ENCODE assay signal across 18 mouse cellular contexts in genomic region chr1:72764522-72764921, GRCm38 (mm10). TPM values are rescaled to one million over a fixed set of nuclear protein-coding genes. Genes with fewer than 3 reads are reported as not detected.
DNase-seq lines count a peak whose midpoint lies in the region; ATAC-seq and TF ChIP-seq lines count a peak whose summit lies in the region.
"Had no signal": no experiment of that assay in that cellular context is flagged by ENCODE, and none has a peak within 500 bp of the region (broad histone marks: within the 10 kb centered on the region; RNA-seq: fewer than 3 reads in every experiment).

No protein-coding gene starts in this region.

- no peaks in the 10 kb centered on the region for H3K27me3 ChIP-seq in testis, adult 2 months (ENCODE audit: control insufficient read depth, insufficient read depth, low read length)
- no peaks in the 10 kb centered on the region for H3K27me3 ChIP-seq in forebrain, embryonic 11.5 days (ENCODE audit: control insufficient read depth, insufficient read depth, low read length)
- H3K27me3 ChIP-seq in midbrain, embryonic 12.5 days: peaks cover 8% of the 10 kb centered on the region; the same call in 1 of the 2 replicates
- H3K27me3 ChIP-seq: heart, embryonic 12.5 days; kidney, embryonic 15.5 days; limb, embryonic 12.5 days had no signal

- peak overlapping the region; percentile 66 for H3K4me3 ChIP-seq in testis, adult 2 months (ENCODE audit: control insufficient read depth, low read depth, low read length)
- no peak overlapping the region for H3K4me3 ChIP-seq in forebrain, embryonic 11.5 days (ENCODE audit: low read depth, low read length)
- H3K4me3 ChIP-seq in midbrain, embryonic 12.5 days: no peak overlapping the region
- H3K4me3 ChIP-seq: heart, embryonic 12.5 days; kidney, embryonic 15.5 days; layer of hippocampus, adult 2 months; limb, embryonic 12.5 days had no signal

- TF ChIP-seq CTCF in testis, adult 2 months (IDR thresholded peaks at IDR 0.05; ENCODE audit: control insufficient read depth, insufficient read depth, insufficient replicate concordance, low read depth, low read length): no peak

- 0 out of 2 replicates have a peak, but pooled peaks have one; percentile 12 for ATAC-seq in forebrain, embryonic 11.5 days (replicated peaks; ENCODE audit: low FRiP score)
- no peak for ATAC-seq in midbrain, embryonic 12.5 days (ENCODE audit: low FRiP score, low read depth)

- TF ChIP-seq POLR2A in testis, adult 2 months (IDR thresholded peaks at IDR 0.05; ENCODE audit: control insufficient read depth, low read depth, low read length): peak; percentile 26; the same call in 1 of the 2 replicates

- DNase-seq in testis, postnatal 10 days (ENCODE audit: low spot score): no peak
- peak; percentile 58 for DNase-seq in forebrain, embryonic 11.5 days (ENCODE audit: low spot score)
- no peak for DNase-seq in neural tube, embryonic 10.5 days (ENCODE audit: extremely low spot score, low spot score)
- no peak for DNase-seq in thymus, postnatal 14 days
- DNase-seq in cerebellum, postnatal 4 days (ENCODE audit: low spot score in 2 of 2): no peak
- DNase-seq in heart, adult 11 months: no peak
- DNase-seq: adrenal gland, postnatal 14 days; B cell, adult 2 months; cerebellum, postnatal 10 days; gastrocnemius, postnatal 25 days; lung, postnatal 36 days had no signal

- no peaks in the 10 kb centered on the region for H3K9me3 ChIP-seq in forebrain, embryonic 11.5 days (ENCODE audit: control insufficient read depth, low read length)
- H3K9me3 ChIP-seq in midbrain, embryonic 12.5 days: no peaks in the 10 kb centered on the region
- H3K9me3 ChIP-seq: G1E; heart, embryonic 12.5 days; kidney, embryonic 15.5 days; limb, embryonic 12.5 days had no signal

- H3K36me3 ChIP-seq in testis, adult 2 months (ENCODE audit: control insufficient read depth, insufficient read depth, low read length): no peaks in the 10 kb centered on the region
- H3K36me3 ChIP-seq in forebrain, embryonic 11.5 days (ENCODE audit: control insufficient read depth, insufficient read depth, low read length): no peaks in the 10 kb centered on the region
- H3K36me3 ChIP-seq in midbrain, embryonic 12.5 days: no peaks in the 10 kb centered on the region
- H3K36me3 ChIP-seq: G1E; heart, embryonic 12.5 days; kidney, embryonic 15.5 days; limb, embryonic 12.5 days had no signal

- no peak overlapping the region for H3K27ac ChIP-seq in testis, adult 2 months (ENCODE audit: control insufficient read depth, insufficient read depth, low read depth, low read length)
- H3K27ac ChIP-seq in forebrain, embryonic 11.5 days (ENCODE audit: low read depth, low read length): no peak overlapping the region
- H3K27ac ChIP-seq in midbrain, embryonic 12.5 days (replicated peaks): 0 out of 2 replicates have a peak overlapping the region, but pooled peaks have one; percentile 35
- H3K27ac ChIP-seq: kidney, embryonic 15.5 days; layer of hippocampus, adult 2 months; limb, embryonic 12.5 days had no signal

- no peaks in the 10 kb centered on the region; the same call in 1 of the 2 replicates for H3K4me1 ChIP-seq in testis, adult 2 months (ENCODE audit: control insufficient read depth, insufficient read depth, low read length)
- H3K4me1 ChIP-seq in forebrain, embryonic 11.5 days (replicated peaks; ENCODE audit: control insufficient read depth, insufficient read depth, low read length): 0 out of 2 replicates have a peak, but pooled peaks cover 3% of the 10 kb centered on the region
- H3K4me1 ChIP-seq in midbrain, embryonic 12.5 days: peaks cover 14% of the 10 kb centered on the region

- H3K4me2 ChIP-seq in forebrain, embryonic 11.5 days (ENCODE audit: low read depth, low read length, severe bottlenecking): no peak overlapping the region
- peak overlapping the region; percentile 32 for H3K4me2 ChIP-seq in midbrain, embryonic 12.5 days (replicated peaks)
- H3K4me2 ChIP-seq: heart, embryonic 12.5 days; kidney, embryonic 15.5 days; limb, embryonic 12.5 days had no signal

- WGBS in forebrain, embryonic 11.5 days: 68% methylated on average over 10 of the region's 10 CpGs
- 60% methylated on average over 10 of the region's 10 CpGs for WGBS in midbrain, embryonic 12.5 days

- H3K9ac ChIP-seq in forebrain, embryonic 11.5 days (ENCODE audit: low read length): no peak overlapping the region
- H3K9ac ChIP-seq in midbrain, embryonic 12.5 days (replicated peaks): no peak overlapping the region
- H3K9ac ChIP-seq: heart, embryonic 12.5 days; kidney, embryonic 15.5 days; limb, embryonic 12.5 days had no signal

RNA-seq across cellular contexts. Expression of gene Rpl37a, which starts 53.4 kb away (rescaled TPM):
- polyA plus RNA-seq in testis, adult 2 months (2012; rRNA removed): 442 and 589 TPM in 2 replicates
- polyA plus RNA-seq in forebrain, embryonic 11.5 days (2014; fragmentation: Nextera tagmentation; extraction: Ambion mirVana): 1,332 and 1,456 TPM in 2 replicates
- 1,367 and 1,416 TPM in 2 replicates for polyA plus RNA-seq in midbrain, embryonic 12.5 days (2016; fragmentation: Nextera tagmentation; extraction: Ambion mirVana)

RNA-seq across cellular contexts. Expression of gene Igfbp2, which starts 59.8 kb away (rescaled TPM):
- 20.2 and 27.3 TPM in 2 replicates for polyA plus RNA-seq in testis, adult 2 months (2012; rRNA removed)
- polyA plus RNA-seq in forebrain, embryonic 11.5 days (2014; fragmentation: Nextera tagmentation; extraction: Ambion mirVana): 708 and 809 TPM in 2 replicates
- 548 and 637 TPM in 2 replicates for polyA plus RNA-seq in midbrain, embryonic 12.5 days (2016; fragmentation: Nextera tagmentation; extraction: Ambion mirVana)
- polyA plus RNA-seq: G1E had no signal

Comparison
In these comparisons a context has a peak if more than half of its experiments do, and no peak if none do; other contexts are left out.
1. RNA of gene Igfbp2, which starts 59.8 kb away (polyA plus RNA-seq): 708 to 809 TPM in forebrain, embryonic 11.5 days and 548 to 637 TPM in midbrain, embryonic 12.5 days; 20.2 to 27.3 TPM in testis, adult 2 months; every median in the first group is over 10 times any median in the second.